Mouse (Mus musculus) limb, embryonic 14.5 days (tissue): ENCODE data around the gene Erbb4. TPM values are rescaled to one million over a fixed set of nuclear protein-coding genes. Genes with fewer than 3 reads are reported as not detected.

Experiments used
- ATAC-seq: fragments of 200-750 bp; cut with Nextera tagmentation; 2 replicates; pipeline ENCODE4 v1.8.0; 2017; ENCODE audit warnings: low read depth, moderate number of reproducible peaks, moderate TSS enrichment; ENCODE audit not compliant: low FRiP score
- DNase-seq: peaks from one replicate; pipeline ENCODE4 v3.0.0-alpha.2; 2015; ENCODE audit warnings: low spot score
- H3K27ac ChIP-seq: fragments of 300-500 bp; sonication (generic); replicated peaks from 2 replicates; pipeline ENCODE4 v1.5.1; 2014; ENCODE audit warnings: low read depth, mild to moderate bottlenecking, low read length, moderate library complexity, mixed read lengths
- H3K27me3 ChIP-seq: fragments of 300-500 bp; sonication (generic); 2 replicates; pipeline ENCODE4 v1.6.1; 2014; ENCODE audit warnings: low read length, mixed read lengths; ENCODE audit not compliant: control insufficient read depth, insufficient read depth
- H3K36me3 ChIP-seq: fragments of 300-500 bp; sonication (generic); 2 replicates; pipeline ENCODE4 v1.6.1; 2014; ENCODE audit warnings: mild to moderate bottlenecking, low read length, moderate library complexity, mixed read lengths; ENCODE audit not compliant: control insufficient read depth, insufficient read depth
- H3K4me1 ChIP-seq: fragments of 300-500 bp; sonication (generic); 2 replicates; pipeline ENCODE4 v1.6.1; 2014; ENCODE audit warnings: antibody characterized with exemption, low read length, mixed read lengths; ENCODE audit not compliant: control insufficient read depth, insufficient read depth
- H3K4me2 ChIP-seq: fragments of 300-500 bp; sonication (generic); replicated peaks from 2 replicates; pipeline ENCODE4 v1.6.1; 2014; ENCODE audit warnings: low read depth, mild to moderate bottlenecking, low read length, moderate library complexity; ENCODE audit not compliant: severe bottlenecking
- H3K4me3 ChIP-seq: fragments of 300-500 bp; sonication (generic); replicated peaks from 2 replicates; pipeline ENCODE4 v1.5.1; 2014; ENCODE audit warnings: low read length
- H3K9ac ChIP-seq: fragments of 300-500 bp; sonication (generic); 2 replicates; pipeline ENCODE4 v1.6.1; 2014; ENCODE audit warnings: mild to moderate bottlenecking, low read depth, low read length, moderate library complexity; ENCODE audit not compliant: severe bottlenecking
- H3K9me3 ChIP-seq: fragments of 300-500 bp; sonication (generic); 2 replicates; pipeline ENCODE4 v1.6.1; 2016; ENCODE audit warnings: low read length; ENCODE audit not compliant: control insufficient read depth
- POLR2A ChIP-seq: fragments of 200-500 bp; IDR thresholded peaks from 2 replicates; pipeline ENCODE4 v1.8.0; 2012; ENCODE audit warnings: inconsistent platforms, mild to moderate bottlenecking, moderate library complexity, borderline replicate concordance; ENCODE audit not compliant: insufficient read depth, insufficient read length; ENCODE audit errors: extremely low read depth
- WGBS: fragments of 180-500 bp; shearing (Covaris S2); extraction: QIAGEN DNeasy Blood & Tissue Kit; methylation state at CpG from one replicate; pipeline ENCODE4 v1.1.7; 2014; 5-methylcytosine and 5-hydroxymethylcytosine counted together
- polyA plus RNA-seq, 2 experiments: library from polyadenylated mRNA; depleted of rRNA in 1 of 2; stranded (reverse) in 1 of 2; unstranded in 1 of 2; fragments of >200 nt; fragmentation: Nextera tagmentation in 1 of 2; extraction: Ambion mirVana in 1 of 2; gene quantifications; 2 replicates each; pipeline versions ENCODE4 v1.2.1 to v1.2.3; 2012 to 2014

Gene Erbb4
- polyA plus RNA-seq, 2 experiments: 0.68 to 2.0 TPM

GRCm38 (mm10) chr1:68155253-68155652, 952.6 kb downstream of the Erbb4 start:
- H3K4me2 ChIP-seq: no peak overlapping the region
- H3K4me3 ChIP-seq: no peak overlapping the region
- H3K9ac ChIP-seq: no peak overlapping the region
- H3K27ac ChIP-seq: no peak overlapping the region
- H3K9me3 ChIP-seq: no peaks in the 10 kb centered on the region
- DNase-seq: no peak
- H3K36me3 ChIP-seq: no peaks in the 10 kb centered on the region
- WGBS: 68% methylated on average over 1 of the region's 1 CpGs
- no peak for TF ChIP-seq POLR2A
- ATAC-seq: no peak
- no peaks in the 10 kb centered on the region for H3K27me3 ChIP-seq
- no peaks in the 10 kb centered on the region for H3K4me1 ChIP-seq

- TF ChIP-seq POLR2A: no peak
- DNase-seq (no peak), ATAC-seq (no peak)
- Histone ChIP-seq H3K9ac (no peak overlapping the region), H3K27ac (no peak overlapping the region), H3K27me3 (no peaks in the 10 kb centered on the region), H3K4me2 (no peak overlapping the region), H3K4me1 (no peaks in the 10 kb centered on the region), H3K9me3 (no peaks in the 10 kb centered on the region), H3K36me3 (no peaks in the 10 kb centered on the region), H3K4me3 (no peak overlapping the region)
- 81% methylated on average over 2 of the region's 2 CpGs for WGBS
These were observed 957.3 kb downstream of the Erbb4 start for GRCm38 (mm10) chr1:68150572-68150971.

- Histone ChIP-seq H3K36me3 (no peaks in the 10 kb centered on the region), H3K27me3 (no peaks in the 10 kb centered on the region), H3K4me1 (no peaks in the 10 kb centered on the region), H3K9ac (no peak overlapping the region), H3K4me3 (no peak overlapping the region), H3K27ac (no peak overlapping the region), H3K9me3 (no peaks in the 10 kb centered on the region), H3K4me2 (no peak overlapping the region)
- WGBS: 79% methylated on average over 7 of the region's 7 CpGs
- no peak for ATAC-seq
- TF ChIP-seq POLR2A: no peak
- no peak for DNase-seq
These were observed 965.1 kb downstream of the Erbb4 start for GRCm38 (mm10) chr1:68142562-68143350.

GRCm38 (mm10) chr1:68134943-68135342, 972.9 kb downstream of the Erbb4 start:
- Histone ChIP-seq H3K9me3 (no peaks in the 10 kb centered on the region), H3K4me3 (no peak overlapping the region), H3K4me1 (no peaks in the 10 kb centered on the region), H3K4me2 (no peak overlapping the region), H3K36me3 (no peaks in the 10 kb centered on the region), H3K27ac (no peak overlapping the region), H3K9ac (no peak overlapping the region), H3K27me3 (no peaks in the 10 kb centered on the region)
- no peak for TF ChIP-seq POLR2A
- DNase-seq (no peak), ATAC-seq (no peak)

GRCm38 (mm10) chr1:68134450-68134849, 973.4 kb downstream of the Erbb4 start:
- no peak overlapping the region for H3K9ac ChIP-seq
- no peak overlapping the region for H3K4me3 ChIP-seq
- H3K36me3 ChIP-seq: no peaks in the 10 kb centered on the region
- no peak overlapping the region for H3K4me2 ChIP-seq
- H3K27ac ChIP-seq: no peak overlapping the region
- no peak for TF ChIP-seq POLR2A
- no peaks in the 10 kb centered on the region for H3K27me3 ChIP-seq
- H3K4me1 ChIP-seq: no peaks in the 10 kb centered on the region
- ATAC-seq (no peak), DNase-seq (no peak)
- no peaks in the 10 kb centered on the region for H3K9me3 ChIP-seq
- 84% methylated on average over 2 of the region's 2 CpGs for WGBS

- H3K27ac ChIP-seq: no peak overlapping the region
- H3K4me1 ChIP-seq: no peaks in the 10 kb centered on the region
- H3K4me2 ChIP-seq: no peak overlapping the region
- ATAC-seq: no peak
- no peak overlapping the region for H3K4me3 ChIP-seq
- no peaks in the 10 kb centered on the region for H3K36me3 ChIP-seq
- H3K9ac ChIP-seq: no peak overlapping the region
- 77% methylated on average over 2 of the region's 2 CpGs for WGBS
- no peak for DNase-seq
- no peak for TF ChIP-seq POLR2A
- no peaks in the 10 kb centered on the region for H3K27me3 ChIP-seq
- no peaks in the 10 kb centered on the region for H3K9me3 ChIP-seq
These were observed 984.3 kb downstream of the Erbb4 start for GRCm38 (mm10) chr1:68123541-68123940.
